Mouse (Mus musculus) lung, embryonic 14.5 days (tissue): ENCODE measurements at regions not wholly inside any gene's neighbourhood (a gene's known extent, or its start where the extent isn't known, plus 50 kb on each side); places are given as distances from the start of the nearest gene placed in this dataset.

Experiments used
- ATAC-seq: fragments of 200-750 bp; cut with Nextera tagmentation; 2 replicates; pipeline ENCODE4 v1.8.0; 2017; ENCODE audit warnings: mild to moderate bottlenecking, moderate TSS enrichment, moderate library complexity; ENCODE audit not compliant: insufficient read depth
- DNase-seq: peaks from one replicate; pipeline ENCODE4 v3.0.0-alpha.2; 2015
- H3K27ac ChIP-seq: fragments of 300-500 bp; sonication (generic); 2 replicates; pipeline ENCODE4 v1.5.1; 2014; ENCODE audit warnings: low read depth, mild to moderate bottlenecking, moderate library complexity
- H3K27me3 ChIP-seq: fragments of 300-500 bp; sonication (generic); 2 replicates; pipeline ENCODE4 v1.6.1; 2014; ENCODE audit warnings: low read length, control low read depth; ENCODE audit not compliant: insufficient read depth
- H3K36me3 ChIP-seq: fragments of 300-500 bp; sonication (generic); 2 replicates; pipeline ENCODE4 v1.6.1; 2014; ENCODE audit warnings: control low read depth; ENCODE audit not compliant: insufficient read depth
- H3K4me1 ChIP-seq: fragments of 300-500 bp; sonication (generic); 2 replicates; pipeline ENCODE4 v1.6.1; 2014; ENCODE audit warnings: antibody characterized with exemption, control low read depth; ENCODE audit not compliant: insufficient read depth
- H3K4me2 ChIP-seq: fragments of 300-500 bp; sonication (generic); 2 replicates; pipeline ENCODE4 v1.6.1; 2014; ENCODE audit warnings: mild to moderate bottlenecking
- H3K4me3 ChIP-seq: fragments of 300-500 bp; sonication (generic); 2 replicates; pipeline ENCODE4 v1.5.1; 2014; ENCODE audit warnings: low read depth, low read length
- H3K9ac ChIP-seq: fragments of 300-500 bp; sonication (generic); 2 replicates; pipeline ENCODE4 v1.6.1; 2014
- H3K9me3 ChIP-seq: fragments of 300-500 bp; sonication (generic); 2 replicates; pipeline ENCODE4 v1.6.1; 2016; ENCODE audit warnings: low read depth, low read length, control low read depth
- CTCF ChIP-seq: IDR thresholded peaks from 2 replicates; pipeline ENCODE4 v1.5.1; 2016; ENCODE audit warnings: antibody characterized with exemption, low read depth
- WGBS: fragments of 180-500 bp; shearing (Covaris S2); extraction: QIAGEN DNeasy Blood & Tissue Kit; methylation state at CpG from one replicate; pipeline ENCODE4 v1.1.7; 2014; 5-methylcytosine and 5-hydroxymethylcytosine counted together

DNA sequence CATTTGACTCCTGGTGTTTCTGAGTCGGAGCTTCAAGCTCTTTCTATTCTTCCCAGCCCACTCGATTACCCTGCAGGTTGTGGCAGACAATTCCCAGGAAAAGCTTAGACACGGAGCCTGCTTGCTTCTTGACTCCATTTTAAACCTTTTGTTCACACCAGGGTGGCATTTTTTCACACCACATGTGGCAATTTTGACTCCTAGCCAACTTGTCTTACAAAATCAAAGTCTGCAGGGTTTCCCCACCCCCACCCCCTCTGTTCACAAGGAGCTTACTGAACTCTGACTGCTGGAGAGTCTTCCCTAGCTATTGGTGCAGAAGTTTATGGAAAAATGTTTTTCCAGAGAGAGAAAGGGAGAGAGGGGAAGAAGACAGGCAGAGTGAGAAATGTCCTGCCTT, 184.1 kb downstream of the Gm11146 start:
- Histone ChIP-seq H3K9me3 (no peaks in the 10 kb centered on the region), H3K4me3 (no peak overlapping the region), H3K4me2 (no peak overlapping the region), H3K27ac (no peak overlapping the region; the same call in 1 of the 2 replicates), H3K36me3 (no peaks in the 10 kb centered on the region), H3K9ac (no peak overlapping the region), H3K4me1 (0 out of 2 replicates have a peak, but pooled peaks cover 3% of the 10 kb centered on the region), H3K27me3 (no peaks in the 10 kb centered on the region)
- DNase-seq (peak; percentile 65), ATAC-seq (no peak)
- 17% methylated on average over 3 of the region's 3 CpGs for WGBS
- no peak for TF ChIP-seq CTCF

GRCm38 (mm10) chr16:77414562-77414961, 187.3 kb downstream of the Gm11146 start:
- Histone ChIP-seq H3K4me3 (no peak overlapping the region), H3K9me3 (no peaks in the 10 kb centered on the region), H3K36me3 (no peaks in the 10 kb centered on the region), H3K4me2 (no peak overlapping the region), H3K9ac (no peak overlapping the region), H3K27ac (no peak overlapping the region), H3K4me1 (no peaks in the 10 kb centered on the region), H3K27me3 (no peaks in the 10 kb centered on the region)
- 17% methylated on average over 1 of the region's 1 CpGs for WGBS
- DNase-seq = peak; percentile 61
- no peak for ATAC-seq
- no peak for TF ChIP-seq CTCF

- Histone ChIP-seq H3K4me2 (no peak overlapping the region), H3K4me3 (no peak overlapping the region), H3K4me1 (no peaks in the 10 kb centered on the region), H3K36me3 (no peaks in the 10 kb centered on the region), H3K9me3 (no peaks in the 10 kb centered on the region), H3K27ac (no peak overlapping the region), H3K9ac (no peak overlapping the region), H3K27me3 (no peaks in the 10 kb centered on the region)
- WGBS = 89% methylated on average over 7 of the region's 7 CpGs
- DNase-seq = no peak
- no peak for TF ChIP-seq CTCF
- no peak for ATAC-seq
These were observed 192.7 kb downstream of the Gm11146 start for GRCm38 (mm10) chr16:77409168-77409567.

DNA sequence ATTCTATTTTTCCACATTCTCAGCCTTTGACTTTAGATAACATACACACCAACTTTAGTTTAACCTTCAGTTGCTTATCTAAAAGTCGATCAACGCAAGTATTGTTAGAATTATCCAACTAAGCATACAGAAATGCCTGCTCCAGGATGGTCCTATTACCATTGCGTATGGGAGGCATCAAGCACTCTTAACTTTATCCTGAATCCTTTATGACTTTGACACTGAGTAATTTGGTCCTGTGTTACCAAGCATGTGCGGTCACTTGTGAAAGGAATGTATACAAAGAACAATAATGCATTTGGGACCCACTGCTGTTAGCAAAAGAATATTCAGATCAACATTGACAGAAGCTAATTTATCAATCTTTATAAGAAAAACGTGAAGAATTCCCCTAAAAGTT, 194.9 kb downstream of the Gm11146 start:
- no peak for TF ChIP-seq CTCF
- Histone ChIP-seq H3K36me3 (no peaks in the 10 kb centered on the region), H3K27me3 (no peaks in the 10 kb centered on the region), H3K27ac (no peak overlapping the region), H3K9ac (no peak overlapping the region), H3K4me1 (no peaks in the 10 kb centered on the region), H3K9me3 (no peaks in the 10 kb centered on the region), H3K4me3 (no peak overlapping the region), H3K4me2 (no peak overlapping the region)
- DNase-seq = no peak
- ATAC-seq = no peak
- 77% methylated on average over 5 of the region's 5 CpGs for WGBS

GRCm38 (mm10) chr16:77405859-77406258, 196.0 kb downstream of the Gm11146 start:
- H3K4me2 ChIP-seq = no peak overlapping the region
- TF ChIP-seq CTCF = no peak
- no peak for ATAC-seq

GRCm38 (mm10) chr16:77405181-77405818, 196.6 kb downstream of the Gm11146 start:
- no peak overlapping the region for H3K4me2 ChIP-seq
- no peak overlapping the region for H3K4me3 ChIP-seq
- 0 out of 2 replicates have a peak, but pooled peaks have one; percentile 17 for ATAC-seq
- no peaks in the 10 kb centered on the region for H3K9me3 ChIP-seq
- no peak for TF ChIP-seq CTCF
- DNase-seq = no peak
- whole genome bisulfite sequencing = 40% methylated on average over 8 of the region's 8 CpGs
- H3K36me3 ChIP-seq = no peaks in the 10 kb centered on the region
- no peak overlapping the region for H3K27ac ChIP-seq
- H3K4me1 ChIP-seq = 0 out of 2 replicates have a peak, but pooled peaks cover 6% of the 10 kb centered on the region
- H3K27me3 ChIP-seq = no peaks in the 10 kb centered on the region
- no peak overlapping the region for H3K9ac ChIP-seq

More at GRCm38 (mm10) chr16:77405859-77406258, 196.0 kb downstream of the Gm11146 start:
- Histone ChIP-seq H3K27me3 (no peaks in the 10 kb centered on the region), H3K36me3 (no peaks in the 10 kb centered on the region), H3K9me3 (no peaks in the 10 kb centered on the region), H3K4me1 (0 out of 2 replicates have a peak, but pooled peaks cover 2% of the 10 kb centered on the region), H3K27ac (no peak overlapping the region), H3K4me3 (no peak overlapping the region), H3K9ac (no peak overlapping the region)
- DNase-seq = no peak
- 47% methylated on average over 6 of the region's 6 CpGs for WGBS

DNA sequence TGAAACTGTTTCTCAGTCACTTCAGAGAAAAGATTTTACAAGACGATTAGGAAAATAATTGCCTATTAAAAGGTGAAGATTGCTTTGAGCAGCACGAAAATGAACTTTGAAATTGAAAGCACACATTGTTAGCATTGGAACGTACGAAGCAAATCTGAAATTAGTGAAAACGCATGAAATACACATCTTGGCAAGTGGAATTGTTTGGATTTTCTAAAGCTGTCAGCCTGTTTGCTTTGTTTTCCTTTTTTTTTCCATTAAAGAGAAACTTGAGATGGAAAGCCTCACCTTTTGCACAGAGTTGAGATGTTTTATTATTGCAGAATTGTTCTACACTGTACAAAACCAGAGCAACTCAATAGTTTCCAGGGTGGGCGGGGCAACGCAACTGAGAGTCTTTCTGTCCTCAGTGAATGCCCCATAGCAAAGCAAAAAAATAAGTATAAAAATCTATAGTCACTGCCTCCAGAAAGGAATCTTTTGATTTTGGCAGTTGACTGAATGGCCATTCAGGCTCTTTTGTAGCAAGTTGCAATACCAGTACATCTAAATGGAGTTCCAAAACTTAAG, 199.1 kb downstream of the Gm11146 start:
- no peak for DNase-seq
- Histone ChIP-seq H3K4me1 (0 out of 2 replicates have a peak, but pooled peaks cover 6% of the 10 kb centered on the region), H3K27me3 (no peaks in the 10 kb centered on the region), H3K9me3 (no peaks in the 10 kb centered on the region), H3K4me3 (no peak overlapping the region), H3K4me2 (no peak overlapping the region), H3K36me3 (no peaks in the 10 kb centered on the region), H3K9ac (no peak overlapping the region), H3K27ac (no peak overlapping the region)
- TF ChIP-seq CTCF = no peak
- 80% methylated on average over 7 of the region's 7 CpGs for WGBS
- no peak for ATAC-seq
